Mouse (Mus musculus) liver, embryonic 14 days (tissue): ENCODE results near the gene Hmgb2. TPM values are rescaled to one million over a fixed set of nuclear protein-coding genes. Genes with fewer than 3 reads are reported as not detected.

Source experiments
- polyA plus RNA-seq: library from polyadenylated mRNA; depleted of rRNA; stranded (reverse); fragments of >200 nt; gene quantifications from 2 replicates; pipeline ENCODE4 v1.2.3, GENCODE M21; 2012; rRNA removed

Gene Hmgb2
- 233 and 256 TPM in 2 replicates for polyA plus RNA-seq

GRCm38 (mm10) chr8:57511316-57512118, at the start of gene Hmgb2:
TSS of gene Hmgb2 (plus strand) at chr8:57511907.

GRCm38 (mm10) chr8:57487441-57488155, 24.1 kb upstream of the Hmgb2 start, which contains the start of gene Sap30:
TSS of gene Sap30 (minus strand) at chr8:57487860.

Other genes starting within 250 kb of the Hmgb2 start
- 1.9 TPM in 2 replicates for gene Hand2, start 190.9 kb upstream of the Hmgb2 start, polyA plus RNA-seq
- gene Scrg1, start 56.0 kb upstream of the Hmgb2 start, polyA plus RNA-seq, result 0.12 TPM in 1 of 2 replicates, not detected in the other
- 11.3 and 12.9 TPM in 2 replicates for gene Sap30, start 24.0 kb upstream of the Hmgb2 start, polyA plus RNA-seq
- gene Galnt7, start 141.1 kb downstream of the Hmgb2 start, polyA plus RNA-seq, result 2.6 and 3.1 TPM in 2 replicates